Mouse (Mus musculus) embryo, embryonic 10.5 days (tissue): Measurements from ENCODE around the gene Slc24a3.

Experiments
- DNase-seq: peaks from one replicate; pipeline ENCODE4 v3.0.0-alpha.2; 2015; ENCODE audit warnings: low spot score

Gene Slc24a3

DNA sequence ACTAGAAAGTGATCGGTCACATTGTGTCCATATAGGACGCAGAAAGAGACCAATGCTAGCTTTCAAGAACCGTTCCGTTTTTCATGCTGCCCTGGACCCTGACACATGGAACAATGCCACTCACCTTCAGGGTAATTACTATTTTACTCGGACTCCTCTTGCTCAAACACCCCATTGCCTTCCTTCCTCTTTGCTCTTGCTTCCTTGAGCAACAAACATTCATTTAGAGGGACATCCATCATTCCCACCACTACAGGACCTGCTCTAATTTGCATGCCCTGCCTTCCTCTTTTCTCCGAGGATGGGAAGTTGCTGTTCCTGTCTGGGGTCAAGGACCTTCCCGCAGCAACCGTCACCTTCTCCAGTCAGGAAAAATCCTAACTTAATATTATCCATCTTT lies 517.3 kb downstream of the Slc24a3 start:
- no peak for DNase-seq

DNA sequence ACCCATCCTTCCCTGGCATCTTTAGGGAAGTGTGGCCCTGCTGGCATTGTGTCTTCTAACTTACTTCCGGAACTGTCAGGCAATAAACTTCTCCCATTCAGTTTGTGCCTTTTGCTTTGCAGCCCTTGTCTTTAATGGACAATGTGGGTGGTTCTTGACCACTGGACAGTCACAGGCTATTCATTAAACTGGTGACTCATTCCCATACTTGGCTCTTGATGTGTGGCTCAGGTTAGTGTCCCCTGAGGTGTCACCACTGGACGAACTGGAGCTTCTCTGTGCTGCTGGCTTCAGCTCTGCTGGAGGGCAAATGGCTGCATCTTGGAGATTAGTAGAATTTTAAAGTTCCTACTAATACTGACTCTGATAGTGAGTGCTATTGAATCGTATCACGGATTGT lies 518.5 kb downstream of the Slc24a3 start:
- no peak for DNase-seq

- no peak for DNase-seq
Measured at GRCm38 (mm10) chr2:145691367-145692009, 523.9 kb downstream of the Slc24a3 start.
